Mouse (Mus musculus): ENCODE measurements at regions not wholly inside any gene's neighbourhood (a gene's known extent, or its start where the extent isn't known, plus 50 kb on each side); places are given as distances from the start of the nearest gene placed in this dataset.

DNA sequence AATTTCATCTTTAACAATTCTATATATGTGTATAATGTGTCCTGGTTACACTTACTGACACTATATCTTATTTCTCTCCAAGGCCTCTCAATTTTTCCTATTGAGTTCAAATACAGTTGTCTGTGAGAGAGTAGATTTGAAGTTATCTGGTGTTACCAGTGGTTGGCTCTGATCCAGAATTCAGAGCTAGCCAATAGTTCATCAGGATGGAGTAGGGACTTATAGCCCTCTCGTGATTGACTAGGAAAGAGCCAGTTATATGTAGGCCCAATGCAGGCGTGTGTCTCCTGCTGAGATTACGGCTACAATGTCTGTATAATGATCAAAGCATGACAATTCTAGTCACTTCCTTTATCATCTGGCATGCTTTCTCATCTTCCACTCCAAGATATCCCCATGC is 1241.0 kb upstream of the Zeb2 start:
- DNase-seq (ENCODE audit: low spot score) = no peak

DNA sequence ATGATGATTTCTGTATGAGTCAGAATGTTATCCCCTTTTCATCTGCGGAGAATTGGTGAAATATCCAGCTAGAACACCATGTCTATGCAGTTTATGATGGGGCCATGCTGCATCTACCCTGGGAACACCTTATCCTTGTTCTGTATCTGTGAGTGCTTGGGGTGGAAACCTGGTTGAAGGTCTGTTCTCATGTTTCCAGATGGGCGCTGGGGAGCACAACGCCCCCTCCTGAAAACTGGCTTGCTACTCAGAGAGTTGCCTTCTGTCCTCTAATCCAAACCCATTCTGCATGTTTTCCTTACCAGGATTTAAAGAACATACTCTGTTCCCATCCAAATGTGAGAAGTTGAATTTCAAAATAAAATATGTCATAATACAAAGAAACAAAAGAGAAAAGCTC is 1239.5 kb upstream of the Zeb2 start:
- DNase-seq (ENCODE audit: low spot score) = peak; percentile 79

DNA sequence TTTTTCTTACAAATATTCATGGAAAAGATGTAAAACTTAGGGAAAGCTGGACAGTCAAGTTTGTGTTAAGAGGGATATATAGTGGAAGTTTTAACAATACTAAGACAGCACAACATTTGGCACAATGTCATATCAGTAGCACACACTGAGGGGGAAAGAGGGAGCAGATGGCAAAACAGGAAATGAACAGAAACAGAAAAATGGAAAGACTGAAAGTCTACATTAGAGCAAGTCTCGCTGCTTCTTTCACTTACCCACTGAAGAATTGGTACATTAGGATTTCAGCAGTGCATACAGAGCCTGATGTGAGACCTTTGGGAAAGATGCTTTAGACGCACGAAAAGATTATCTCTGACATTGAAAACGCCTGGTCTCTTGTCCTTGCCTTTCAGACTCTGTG is 1223.5 kb upstream of the Zeb2 start:
- no peak for DNase-seq (ENCODE audit: low spot score)

DNA sequence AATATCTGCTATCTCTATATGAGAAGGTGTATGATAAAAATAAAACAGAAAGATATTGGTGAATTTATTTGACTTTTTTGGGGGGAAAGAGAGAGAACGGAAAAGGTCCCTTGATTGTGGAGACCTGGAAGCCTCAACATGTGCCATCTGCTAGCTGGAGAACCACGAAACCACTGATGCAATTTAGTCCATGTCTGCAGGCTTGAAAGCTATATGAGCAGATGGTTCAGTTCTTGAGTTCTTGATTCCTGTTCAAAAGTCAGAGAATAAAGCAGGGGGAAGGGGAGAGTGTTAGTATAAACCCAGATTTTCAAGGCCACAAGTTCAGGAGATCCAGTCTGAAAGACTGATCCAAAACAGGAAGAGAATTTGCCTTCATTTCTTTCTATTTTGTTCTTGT is 1199.5 kb upstream of the Zeb2 start:
- DNase-seq (ENCODE audit: low spot score) = peak; percentile 21

DNA sequence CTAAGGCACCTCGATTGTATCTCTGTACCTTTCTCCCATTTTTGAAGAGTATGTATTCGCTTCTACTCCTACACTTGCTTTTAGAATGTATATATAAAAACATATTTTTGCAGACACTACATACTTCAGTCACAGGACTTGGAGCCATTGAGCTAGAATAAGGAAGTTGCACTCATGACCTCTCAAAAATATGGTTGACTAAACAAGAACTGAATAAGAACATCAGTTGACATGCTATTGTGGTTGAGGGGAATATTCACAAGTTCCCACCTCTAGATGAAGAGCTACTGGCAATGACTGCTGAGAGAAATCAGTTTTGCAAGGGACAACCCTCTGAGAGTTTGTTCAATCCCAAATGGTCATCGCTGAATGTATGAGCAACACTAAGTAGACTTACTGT is 1198.0 kb upstream of the Zeb2 start:
- no peak for DNase-seq (ENCODE audit: low spot score)

DNA sequence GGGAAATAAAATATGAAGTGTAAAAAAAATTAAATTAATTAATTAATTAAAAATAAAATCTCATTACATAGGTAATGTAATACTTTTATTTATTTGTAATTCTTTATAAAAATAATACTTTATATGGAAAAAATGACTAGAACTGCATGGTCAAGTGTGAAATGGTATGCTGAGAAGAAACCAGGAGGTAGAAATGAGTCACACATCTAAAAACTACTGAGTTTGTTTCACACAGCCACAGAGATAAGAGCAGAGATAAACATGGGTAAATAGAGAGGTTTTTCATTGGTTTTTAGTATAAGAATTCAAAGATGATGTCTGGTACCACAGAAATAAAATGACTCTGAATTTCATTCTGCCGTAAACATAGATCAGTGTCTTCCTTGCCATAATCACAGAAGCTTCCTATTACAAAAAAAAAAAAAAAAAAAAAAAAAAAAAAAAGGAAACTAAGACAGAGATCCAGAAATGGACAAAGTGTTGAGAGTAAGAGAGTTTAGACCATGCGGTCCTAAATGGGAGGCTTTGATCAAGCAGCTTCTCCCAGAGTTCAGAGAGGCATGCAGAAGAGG is 1190.5 kb upstream of the Zeb2 start:
- DNase-seq (ENCODE audit: low spot score) = no peak

DNA sequence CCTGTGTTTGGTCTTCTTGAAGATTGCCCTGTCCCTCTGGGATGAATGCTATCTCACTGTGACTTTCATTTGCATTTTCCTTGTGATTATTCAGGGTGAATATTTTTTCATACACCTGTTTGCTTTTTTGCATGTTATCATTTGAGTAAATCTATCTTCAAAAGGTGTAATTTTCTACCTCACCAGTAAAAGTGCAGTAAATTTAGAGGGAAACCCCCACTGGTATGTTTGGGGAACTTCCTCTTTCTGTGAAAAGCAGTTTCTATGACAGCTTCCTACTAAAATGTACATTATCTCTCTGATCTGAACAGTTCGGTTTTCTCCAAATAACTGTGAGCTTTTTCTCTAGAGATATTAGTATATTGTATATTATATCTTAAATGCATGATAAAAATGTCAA is 1185.4 kb upstream of the Zeb2 start:
- DNase-seq (ENCODE audit: low spot score) = no peak

DNA sequence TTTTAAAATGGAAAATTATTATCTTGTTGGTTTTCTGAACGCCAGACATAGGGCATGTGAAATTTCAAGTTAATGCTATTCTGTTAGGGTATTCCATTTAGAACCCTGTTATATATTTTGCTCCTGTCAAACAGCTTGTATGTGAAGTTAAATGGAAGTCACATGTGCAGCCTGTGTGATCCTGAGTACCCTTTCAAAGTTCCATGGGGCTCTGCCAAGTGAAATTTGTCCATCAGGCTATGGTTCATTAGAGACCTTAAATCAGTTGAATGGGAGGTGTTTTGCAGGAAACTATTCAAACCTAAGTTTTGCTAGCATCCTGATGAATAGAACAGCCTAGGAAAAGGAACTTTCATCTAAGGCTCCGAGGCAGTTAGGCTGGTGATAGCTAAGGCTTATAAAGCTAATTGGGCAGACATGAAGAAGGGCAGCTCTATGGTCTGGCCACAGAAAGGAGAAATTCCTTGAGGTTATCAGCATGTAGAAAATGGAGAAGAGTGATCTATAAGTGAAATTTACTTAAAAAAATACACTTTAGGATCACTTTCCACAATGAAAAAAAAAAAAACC is 1180.2 kb upstream of the Zeb2 start:
- no peak for DNase-seq (ENCODE audit: low spot score)

DNA sequence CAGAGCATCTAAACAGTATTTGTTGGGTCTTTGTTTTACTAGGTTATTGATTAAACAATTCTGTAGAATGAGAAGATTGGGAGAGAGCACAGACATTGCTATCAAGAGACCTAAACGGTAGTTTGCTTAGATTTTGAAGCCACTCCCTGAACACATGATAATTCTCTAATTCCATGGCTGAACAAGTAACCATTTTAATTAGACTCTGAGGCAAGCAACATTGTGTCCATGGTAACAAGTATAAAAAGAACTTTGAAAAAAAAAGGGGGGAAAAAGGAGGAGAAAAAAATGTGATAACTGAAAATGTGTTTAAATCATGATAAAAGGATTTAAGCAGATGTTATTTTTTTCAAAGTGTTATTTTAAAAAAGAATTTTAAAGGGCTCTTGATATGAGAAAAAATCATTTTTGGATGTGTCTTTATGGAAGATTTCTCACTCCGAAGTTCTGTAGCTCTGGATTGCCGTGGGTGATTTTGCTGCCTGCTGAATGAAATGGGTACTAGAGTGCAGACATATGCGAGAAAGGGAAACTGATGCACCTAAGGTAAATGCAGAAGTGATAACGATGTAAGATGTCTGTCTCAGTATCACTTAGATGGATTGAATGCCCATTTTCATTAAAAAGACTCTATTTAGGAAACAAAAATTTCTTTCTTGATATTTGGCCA is 1166.9 kb upstream of the Zeb2 start:
- DNase-seq (ENCODE audit: low spot score) = no peak

DNA sequence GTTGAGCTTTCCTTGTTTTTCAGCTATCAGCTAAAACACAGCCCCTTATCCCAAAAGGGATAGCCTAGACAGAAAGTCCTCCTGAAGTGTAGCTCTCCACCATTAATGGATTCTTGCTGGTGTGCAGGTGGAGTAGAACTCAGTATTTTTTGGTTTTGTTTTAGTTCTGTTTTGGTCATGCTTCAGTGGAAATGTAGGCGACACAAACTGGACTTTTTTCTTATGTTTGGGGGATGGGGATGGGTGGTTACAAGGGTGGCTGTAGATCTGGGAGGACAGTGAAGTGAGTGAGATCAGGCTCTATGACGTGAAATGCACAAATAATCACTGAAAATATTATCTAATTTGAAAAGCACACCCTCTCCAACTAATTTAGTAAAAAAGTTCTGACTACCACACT is 1163.6 kb upstream of the Zeb2 start:
- no peak for DNase-seq (ENCODE audit: low spot score)

DNA sequence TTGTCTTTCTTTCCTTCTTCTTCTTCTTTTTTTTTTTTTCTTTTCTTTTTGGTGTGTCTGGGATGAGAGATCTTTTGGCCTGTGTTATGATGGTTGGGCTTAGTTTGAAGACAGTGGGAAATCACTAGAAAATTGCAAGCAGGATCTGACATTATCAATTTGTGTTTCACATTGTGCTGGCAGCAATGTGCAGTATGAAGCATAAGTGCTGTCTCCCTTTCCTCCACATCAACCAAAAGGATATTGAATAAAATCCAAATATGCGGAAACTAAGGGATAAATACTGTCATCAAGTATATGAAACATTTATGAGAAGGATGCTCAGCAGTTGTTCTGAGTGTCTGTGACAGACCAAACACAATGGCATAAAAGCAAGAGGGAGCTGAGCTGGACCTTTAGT is 1144.4 kb upstream of the Zeb2 start:
- DNase-seq (ENCODE audit: low spot score) = no peak

DNA sequence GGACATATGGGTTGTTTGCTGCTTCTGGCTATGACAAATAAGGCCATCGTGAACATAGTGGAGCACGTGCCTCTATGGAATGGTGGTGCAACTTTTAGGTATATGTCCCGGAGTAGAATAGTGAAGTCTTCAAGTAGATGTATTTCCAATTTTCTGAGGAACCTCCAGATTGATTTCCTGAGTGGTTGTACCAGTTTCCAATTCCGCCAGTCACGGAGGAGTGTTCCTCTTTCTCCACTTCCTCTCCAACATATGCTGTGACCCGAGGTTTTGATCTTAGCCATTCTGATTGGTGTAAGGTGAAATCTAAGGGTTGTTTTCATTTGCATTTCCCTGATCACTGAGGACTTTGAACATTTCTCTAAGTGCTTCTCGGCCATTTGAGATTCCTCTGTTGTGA is 1134.4 kb upstream of the Zeb2 start:
- DNase-seq (ENCODE audit: low spot score) = no peak

DNA sequence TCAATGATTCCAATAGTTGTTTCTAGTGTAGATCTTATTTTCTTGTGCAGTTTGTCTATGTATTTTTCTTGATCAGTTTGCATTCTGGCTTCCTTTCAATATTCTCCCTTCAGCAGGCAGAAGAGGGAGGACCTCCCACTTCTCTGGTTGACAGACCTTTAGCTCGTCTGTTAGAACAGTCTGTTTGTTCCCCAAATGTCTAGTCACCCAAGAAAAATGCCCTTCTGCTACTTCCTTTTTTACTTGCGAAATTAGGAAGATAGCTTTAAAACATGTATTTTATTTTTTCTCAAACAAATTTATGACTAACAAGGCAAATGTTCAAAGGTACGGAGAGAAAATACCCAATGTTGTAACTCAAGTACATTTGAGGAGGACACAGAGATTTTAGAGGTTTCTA is 1128.5 kb upstream of the Zeb2 start:
- DNase-seq (ENCODE audit: low spot score) = peak; percentile 21

DNA sequence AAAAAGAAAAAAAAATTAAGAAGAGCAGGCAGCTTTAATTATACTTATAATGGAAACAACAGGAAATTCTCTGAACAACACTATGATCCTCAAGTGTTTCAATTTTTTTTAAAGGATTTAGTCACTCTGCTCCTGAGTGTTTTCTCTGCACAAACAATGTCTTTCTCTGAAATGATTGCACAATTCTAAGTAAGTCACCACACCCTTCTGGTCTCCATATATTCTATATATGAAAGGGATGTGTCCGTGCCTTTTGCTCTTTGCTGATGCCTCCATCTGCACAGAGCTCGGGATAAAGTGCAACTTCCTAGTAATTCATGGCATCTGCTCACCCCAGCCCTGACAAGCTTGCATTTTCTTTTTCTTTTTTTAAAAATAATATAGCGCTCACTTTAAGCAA is 1127.5 kb upstream of the Zeb2 start:
- DNase-seq (ENCODE audit: low spot score) = no peak

DNA sequence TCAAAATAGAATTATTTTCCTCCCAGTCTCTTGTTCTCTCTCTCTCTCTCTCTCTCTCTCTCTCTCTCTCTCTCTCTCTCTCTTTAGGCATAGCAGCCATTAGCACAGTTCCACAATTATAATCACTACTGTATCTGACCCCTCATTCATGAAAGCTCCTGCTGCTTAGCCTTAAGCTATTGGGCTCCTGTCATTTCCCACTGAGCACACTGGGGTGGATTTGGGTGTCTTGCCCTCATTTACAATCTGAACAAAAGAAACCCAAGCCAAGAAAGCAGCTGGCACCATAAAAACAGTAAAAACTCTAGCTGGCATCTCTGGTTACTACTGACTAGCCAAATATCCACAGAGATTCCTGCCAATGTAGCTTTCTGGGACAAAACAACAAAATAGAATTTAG is 1125.6 kb upstream of the Zeb2 start:
- DNase-seq (ENCODE audit: low spot score) = no peak

DNA sequence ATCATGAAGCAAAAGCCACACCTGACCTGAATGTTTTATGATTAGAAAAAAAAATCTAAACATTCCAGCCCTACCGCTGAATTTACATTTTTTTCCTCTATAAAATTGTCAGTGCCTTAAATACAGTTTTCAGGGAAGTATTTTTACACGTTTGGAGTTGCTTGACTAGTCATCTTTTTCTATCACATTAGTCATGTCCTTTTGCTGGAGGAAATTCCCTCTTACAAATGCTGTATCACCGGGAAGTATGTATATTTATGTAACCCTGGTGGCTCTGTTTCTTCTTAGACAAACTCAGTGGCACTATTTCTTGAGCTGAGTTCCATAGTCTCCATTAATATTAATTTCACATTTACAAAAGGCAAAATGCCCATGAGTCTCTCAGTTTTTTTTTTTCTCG is 1122.7 kb upstream of the Zeb2 start:
- no peak for DNase-seq (ENCODE audit: low spot score)

DNA sequence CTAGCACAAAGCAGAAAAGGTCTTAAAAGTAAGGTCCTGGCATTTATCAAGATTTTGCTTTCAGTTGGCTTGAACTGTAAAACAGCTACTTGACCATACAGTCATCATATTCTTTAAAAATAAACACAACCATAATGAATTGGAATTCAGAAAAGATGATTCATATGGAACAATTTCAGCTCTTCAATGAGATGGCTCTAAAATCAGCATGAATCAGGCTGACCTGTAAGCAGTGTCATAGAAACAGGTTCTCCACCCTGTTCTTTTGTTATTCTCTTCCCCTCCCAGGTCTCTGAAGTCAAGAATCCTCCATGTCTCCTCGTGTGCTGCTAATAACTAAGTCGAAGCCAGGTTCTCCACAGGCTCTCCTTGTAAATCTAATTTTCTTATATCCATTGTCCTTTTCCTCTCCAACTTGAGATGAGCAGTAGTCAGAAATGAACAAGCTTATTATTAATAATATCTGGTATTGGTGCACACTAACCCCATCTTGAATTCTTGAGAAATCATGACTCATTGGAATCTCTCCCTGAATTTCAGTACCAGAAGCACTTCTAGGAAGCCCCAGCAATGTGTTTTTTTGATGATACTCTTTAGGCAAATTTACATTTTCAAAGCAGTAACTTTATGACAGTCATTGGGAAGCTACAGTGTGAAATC is 1113.7 kb upstream of the Zeb2 start:
- DNase-seq (ENCODE audit: low spot score) = no peak

DNA sequence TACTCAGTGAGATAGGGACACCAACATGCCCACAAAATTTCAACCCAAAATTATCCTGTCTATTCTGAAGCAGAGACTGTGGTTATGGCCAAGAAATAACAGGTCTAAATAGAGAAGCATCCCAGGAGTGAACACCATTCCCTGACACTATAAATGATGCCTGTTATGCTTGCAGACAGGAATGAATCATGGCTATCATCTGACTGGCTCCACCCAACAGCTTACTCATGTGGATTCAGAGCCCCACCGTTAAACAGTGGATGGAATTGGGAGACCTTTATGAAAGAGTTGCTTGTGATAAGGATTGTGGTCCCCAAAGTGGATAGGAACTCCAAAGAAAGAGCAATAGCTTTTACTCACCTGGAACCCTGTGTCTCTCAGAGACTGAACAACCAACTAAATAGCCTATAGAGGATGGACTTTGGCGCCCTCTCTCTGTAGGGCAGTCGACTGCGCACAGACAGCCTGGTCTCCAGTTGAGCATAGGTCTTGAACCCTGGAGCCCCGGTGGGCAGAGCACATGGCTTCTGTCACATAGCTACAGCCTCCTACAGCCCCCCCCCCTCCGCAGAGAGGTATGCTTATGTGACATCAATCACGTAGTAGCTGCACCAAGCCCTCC is 1101.3 kb upstream of the Zeb2 start:
- DNase-seq (ENCODE audit: low spot score) = no peak

DNA sequence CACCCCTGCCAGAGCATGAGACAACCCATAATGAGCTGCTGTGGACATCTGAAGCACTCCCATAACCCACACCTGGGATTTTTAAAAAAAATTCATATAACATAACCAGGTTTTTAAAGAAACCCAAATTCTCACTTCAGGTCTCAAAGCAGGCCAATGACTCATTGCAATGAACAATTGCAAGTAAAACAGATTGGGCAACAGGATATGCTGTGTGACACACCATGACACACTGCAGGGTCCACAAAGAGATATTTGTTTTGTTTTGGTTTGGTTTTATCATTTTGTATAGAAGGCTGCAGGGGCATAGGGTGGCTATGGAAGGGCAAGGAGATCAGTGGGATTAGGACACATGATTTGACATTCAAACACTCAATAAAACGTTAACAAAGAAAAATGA is 1082.1 kb upstream of the Zeb2 start:
- no peak for DNase-seq (ENCODE audit: low spot score)

DNA sequence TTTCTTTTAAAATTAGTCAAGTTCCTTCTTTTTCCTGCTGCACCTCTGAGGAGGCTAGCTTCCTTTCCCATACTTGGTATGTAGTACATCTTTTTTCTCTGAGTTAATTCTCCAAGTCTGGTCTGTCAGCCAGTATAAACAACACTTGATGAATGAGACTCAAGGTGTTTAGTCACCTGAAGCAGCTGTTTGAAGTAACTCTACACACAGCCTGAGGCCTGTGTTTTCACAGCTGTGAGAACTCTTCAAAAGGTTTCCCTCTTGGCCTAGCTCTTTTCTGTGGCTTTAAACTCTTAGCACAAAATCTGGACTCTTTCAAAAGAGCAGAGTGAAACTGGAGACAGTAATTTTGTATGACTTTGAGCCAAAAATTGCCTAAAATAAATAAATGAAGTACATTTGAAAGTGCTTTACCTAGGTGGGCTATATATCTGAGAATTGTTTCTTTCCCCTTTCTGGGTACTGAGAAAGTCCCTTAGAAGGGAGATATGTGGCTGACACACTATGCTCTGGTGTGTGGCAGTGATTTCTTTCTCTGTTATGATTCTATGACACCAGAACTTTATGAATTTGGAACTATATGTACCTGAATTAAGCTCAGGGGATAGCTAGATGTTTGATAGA is 1070.2 kb upstream of the Zeb2 start:
- no peak for DNase-seq (ENCODE audit: low spot score)

DNA sequence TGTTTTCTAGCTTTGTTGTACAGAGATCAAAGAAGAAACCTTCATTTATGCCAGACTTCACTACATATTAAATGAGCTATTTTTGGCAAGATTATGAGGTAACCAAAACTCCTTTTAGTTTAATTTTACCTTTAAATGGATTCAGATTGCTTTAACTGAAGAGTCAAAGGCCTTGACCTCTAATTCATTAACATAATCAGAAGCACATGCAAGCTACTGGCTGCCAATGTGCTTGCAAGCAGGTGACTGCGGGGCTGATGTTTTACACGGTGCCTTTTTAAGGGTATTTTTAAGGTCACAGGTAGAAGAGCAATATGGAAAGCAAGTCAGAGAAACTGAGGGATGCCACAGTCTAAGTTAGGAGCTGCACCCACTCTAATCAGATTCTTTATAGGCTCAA is 1066.0 kb upstream of the Zeb2 start:
- DNase-seq (ENCODE audit: low spot score) = no peak

DNA sequence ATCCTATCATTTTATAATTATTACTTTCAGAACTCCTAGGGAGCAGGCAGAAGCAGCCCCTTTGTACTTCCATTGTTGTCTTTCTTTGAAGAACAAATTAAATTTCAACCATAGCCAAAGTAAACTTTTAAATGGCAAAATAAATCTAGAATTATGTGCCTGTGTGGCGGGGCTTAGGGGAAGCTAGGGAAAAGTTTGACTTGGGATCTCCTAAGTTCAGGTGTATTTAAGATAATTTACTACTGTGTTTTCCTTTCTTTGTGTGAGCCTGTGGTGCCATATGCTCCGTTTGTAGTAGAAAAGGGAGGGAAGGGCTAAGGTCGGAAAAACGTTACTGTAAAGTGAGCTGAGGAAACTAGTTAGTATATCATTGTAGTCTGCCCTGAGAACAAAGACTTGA is 1062.5 kb upstream of the Zeb2 start:
- no peak for DNase-seq (ENCODE audit: low spot score)

DNA sequence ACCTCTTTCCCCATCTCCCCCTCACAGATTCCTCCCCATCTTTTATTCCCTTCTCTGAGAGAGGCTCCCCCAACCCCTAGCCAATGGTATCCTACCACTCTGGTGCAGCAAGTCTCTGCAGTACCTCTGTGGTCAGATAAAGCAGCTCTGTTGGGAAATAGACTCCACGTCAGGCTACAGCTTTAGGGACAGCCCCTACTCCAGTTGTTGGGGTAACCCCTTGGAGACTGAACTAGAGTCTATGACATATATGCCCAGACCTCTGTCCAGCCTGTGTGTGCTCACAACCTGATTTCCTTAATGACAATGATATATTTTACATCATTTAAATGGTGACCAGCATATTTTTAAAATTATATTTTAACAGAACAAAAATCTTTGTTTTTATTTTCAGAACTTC is 1051.3 kb upstream of the Zeb2 start:
- DNase-seq (ENCODE audit: low spot score) = no peak
